Mouse (Mus musculus) ES-E14 (cell line): ENCODE measurements around the gene D430042O09Rik.

Source experiments
- CHD2 ChIP-seq: IDR thresholded peaks from 2 replicates; pipeline ENCODE4 v1.6.1; 2014; ENCODE audit warnings: mild to moderate bottlenecking, low read depth, low read length, inconsistent platforms
- MAFK ChIP-seq: IDR thresholded peaks from 2 replicates; pipeline ENCODE4 v1.6.1; 2014; ENCODE audit warnings: mild to moderate bottlenecking, low read depth, low read length, inconsistent platforms; ENCODE audit not compliant: insufficient read depth

- TF ChIP-seq CHD2 (no peak), MAFK (no peak)
Measured at GRCm38 (mm10) chr7:125826425-125826824, 118.7 kb downstream of the D430042O09Rik start.
